8 mouse cellular contexts compared by ENCODE assay signal in the genomic region with DNA sequence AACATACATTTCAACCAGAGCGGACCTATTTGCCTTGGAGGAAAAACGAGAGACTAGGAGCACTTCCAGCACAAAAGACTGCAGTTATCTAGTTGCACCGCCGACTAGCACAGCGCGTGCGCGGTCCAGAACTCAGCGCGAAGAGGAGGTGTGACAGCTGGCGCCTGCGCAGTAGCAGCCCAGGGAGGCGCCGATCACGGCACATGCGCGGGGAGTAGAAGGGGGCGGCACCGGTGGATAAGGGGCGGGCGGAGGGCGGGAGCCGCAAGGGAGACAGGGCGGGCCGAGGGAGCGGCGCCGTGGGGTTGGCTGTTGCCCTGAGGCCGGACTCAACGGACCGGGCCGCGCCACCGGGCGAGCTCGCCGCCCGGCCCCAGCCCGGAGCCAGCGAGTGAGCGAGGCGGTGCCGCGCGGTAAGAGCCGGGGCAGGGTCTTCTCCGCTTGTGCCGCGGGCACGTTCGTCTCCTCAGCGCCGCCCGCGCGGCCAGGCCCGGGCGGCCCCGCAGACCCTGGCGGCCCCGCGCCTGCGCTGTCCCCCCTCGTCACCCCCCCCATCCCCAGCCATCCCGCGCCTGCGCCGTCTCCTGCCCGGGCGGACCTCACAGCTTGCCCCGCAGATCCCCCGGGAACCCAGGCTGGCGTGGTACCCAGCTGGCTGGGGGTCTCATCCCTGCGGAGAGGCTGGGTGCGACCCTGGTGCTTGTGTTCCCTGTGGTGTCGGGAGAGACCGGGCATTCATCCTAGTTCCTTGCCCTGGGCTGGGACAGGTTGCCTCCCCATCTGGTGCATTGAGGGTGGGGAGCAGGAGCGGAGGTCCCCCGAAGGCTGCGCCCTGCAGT. TPM values are rescaled to one million over a fixed set of nuclear protein-coding genes. Genes with fewer than 3 reads are reported as not detected.
DNase-seq lines count a peak whose midpoint lies in the region; ATAC-seq and TF ChIP-seq lines count a peak whose summit lies in the region.

Gene Specc1l (plus strand): TSS at position 267 of the 839 bp plus-strand sequence.

- peak within 1 kb of the TSS; percentile 99 for H3K27ac ChIP-seq in hindbrain, embryonic 14.5 days

- under 1% methylated on average over 74 of the region's 80 CpGs for WGBS in hindbrain, embryonic 14.5 days

- in situ Hi-C loops in Patski (cut with MboI; ENCODE audit: low pct_unique_long_range_greater_than_20kb), result loop anchor here (5.0 kb wide), 1 partner anchor 40 kb away; no protein-coding TSS in a partner anchor

- POLR2A ChIA-PET in Patski (lab: Charles Lee), result interaction anchor here (1.0 to 1.1 kb wide), 2 partner anchors 12 to 39 kb away, joined by 4 to 5 read pairs; no protein-coding TSS in a partner anchor

- H3K4me2 ChIP-seq in hindbrain, embryonic 14.5 days (replicated peaks), result peak within 1 kb of the TSS; percentile 69

- TF ChIP-seq CTCF in Patski (IDR thresholded peaks at IDR 0.05), result no peak

- H3K36me3 ChIP-seq in hindbrain, embryonic 14.5 days (replicated peaks; ENCODE audit: control insufficient read depth, insufficient read depth), result no peaks in the 10 kb centered on the region

- no peaks in the 10 kb centered on the region for H3K9me3 ChIP-seq in hindbrain, embryonic 14.5 days (ENCODE audit: control insufficient read depth, low read length)

- H3K27me3 ChIP-seq in Patski, result no peaks in the 10 kb centered on the region
- H3K27me3 ChIP-seq in hindbrain, embryonic 14.5 days (ENCODE audit: control insufficient read depth, insufficient read depth, low read length), result no peaks in the 10 kb centered on the region

- CTCF ChIA-PET in Patski (lab: Charles Lee), result interaction anchor here (1.3 to 1.9 kb wide), 4 partner anchors 9 to 43 kb away, joined by 3 to 5 read pairs (median 4); no protein-coding TSS in a partner anchor

- H3K4me1 ChIP-seq in hindbrain, embryonic 14.5 days (replicated peaks; ENCODE audit: control insufficient read depth, insufficient read depth, low read length), result peaks cover 13% of the 10 kb centered on the region

- peak within 1 kb of the TSS; percentile 96 for H3K9ac ChIP-seq in hindbrain, embryonic 14.5 days

- H3K4me3 ChIP-seq in hindbrain, embryonic 14.5 days (replicated peaks; ENCODE audit: low read length), result peak within 1 kb of the TSS; percentile 90

- ATAC-seq in Patski, result peak; percentile 98
- peak; percentile 98 for ATAC-seq in hindbrain, embryonic 14.5 days (ENCODE audit: low FRiP score)

- peak; percentile 51 for DNase-seq in Patski (ENCODE audit: low read depth, low spot score)
- peak; percentile 97 for DNase-seq in cerebellum, postnatal 14 days
- DNase-seq in frontal cortex, postnatal 25 days (ENCODE audit: low spot score in 2 of 2), result peak; percentile 77 to 90
- DNase-seq in hindbrain, embryonic 14.5 days (ENCODE audit: low spot score), result peak; percentile 96
- DNase-seq in layer of hippocampus, postnatal 36 days, result peak; percentile 96
- peak; percentile 95 for DNase-seq in lung, postnatal 36 days
- DNase-seq in retina, postnatal 1 day, result peak; percentile 98
- peak; percentile 86 to 96 for DNase-seq in urinary bladder, adult 18-20 months (ENCODE audit: low spot score in 2 of 2)

RNA-seq across cellular contexts. Expression of gene Specc1l, which starts in this region (rescaled TPM):
- polyA plus RNA-seq in Patski (2021), result 45.8 TPM
- 21.2 and 23.2 TPM in 2 replicates for polyA plus RNA-seq in hindbrain, embryonic 14.5 days (2014; fragmentation: Nextera tagmentation; extraction: Ambion mirVana)
- total RNA-seq in layer of hippocampus, postnatal 36 days (2021), result 10 to 100 TPM; 40.9 to 48.0 TPM

Comparison
In these comparisons a context has a peak if more than half of its experiments do, and no peak if none do; other contexts are left out.
1. Peak in every context shown above with its lines: DNase-seq, ATAC-seq, H3K4me3 ChIP-seq and H3K27ac ChIP-seq.